Mouse (Mus musculus): Measurements from ENCODE around the gene Otud1.

DNA sequence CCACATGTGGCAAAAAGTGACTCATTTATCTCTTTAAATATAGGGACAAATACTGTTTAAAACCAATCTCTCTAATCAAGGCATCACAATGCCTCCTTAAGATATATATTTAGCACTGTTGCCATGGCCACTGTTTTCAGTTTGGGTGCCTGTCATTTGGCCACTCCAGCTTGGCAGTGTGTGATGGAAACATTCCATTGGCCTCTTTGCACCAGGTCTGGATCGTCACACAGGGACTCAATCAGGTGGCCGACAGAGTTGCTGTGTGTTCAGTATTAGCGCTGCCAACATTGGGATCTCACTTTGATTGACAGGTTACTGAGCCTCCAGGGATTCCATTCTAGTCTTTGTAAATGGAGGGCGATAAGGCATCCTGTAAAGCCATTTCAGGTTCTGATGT is 46.1 kb downstream of the Otud1 start:
- TF ChIP-seq CTCF (IDR thresholded peaks at IDR 0.05; ENCODE audit: borderline replicate concordance, extremely low read depth, insufficient read depth, insufficient read length), result no peak
- no peak for TF ChIP-seq POLR2A (IDR thresholded peaks at IDR 0.05; ENCODE audit: borderline replicate concordance, extremely low read depth, insufficient read depth, insufficient read length, poor library complexity, severe bottlenecking)
